Mouse (Mus musculus) layer of hippocampus, adult 9-10 months (tissue): ENCODE measurements at regions not wholly inside any gene's neighbourhood (a gene's known extent, or its start where the extent isn't known, plus 50 kb on each side); places are given as distances from the start of the nearest gene placed in this dataset.

Experiments used
- DNase-seq: peaks from one replicate; pipeline ENCODE4 v3.0.0; 2022; ENCODE audit warnings: low spot score

GRCm38 (mm10) chr8:89273276-89273675 is 229.3 kb upstream of the Sall1 start:
- DNase-seq = no peak

DNA sequence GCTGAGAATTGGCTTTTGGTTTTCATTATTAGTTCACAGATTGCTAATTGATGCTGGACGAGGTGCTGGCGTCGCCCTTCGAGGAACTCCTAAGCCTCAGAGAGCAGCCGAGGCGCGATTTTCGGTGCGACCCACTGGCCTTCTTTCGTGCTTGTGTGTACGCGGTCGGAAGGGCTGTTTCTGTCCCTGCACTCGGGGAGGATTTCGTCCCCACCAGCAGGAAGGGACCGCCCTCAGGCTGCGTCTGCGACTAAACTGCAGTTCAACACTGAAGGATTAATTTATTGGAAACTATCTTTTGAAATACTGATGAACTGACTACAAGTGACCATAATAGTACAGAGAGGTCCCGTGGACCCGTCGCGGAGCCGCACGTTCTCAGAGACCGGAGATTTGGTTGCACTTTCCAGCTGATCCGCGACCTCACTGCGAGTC is 228.4 kb upstream of the Sall1 start:
- DNase-seq = no peak

DNA sequence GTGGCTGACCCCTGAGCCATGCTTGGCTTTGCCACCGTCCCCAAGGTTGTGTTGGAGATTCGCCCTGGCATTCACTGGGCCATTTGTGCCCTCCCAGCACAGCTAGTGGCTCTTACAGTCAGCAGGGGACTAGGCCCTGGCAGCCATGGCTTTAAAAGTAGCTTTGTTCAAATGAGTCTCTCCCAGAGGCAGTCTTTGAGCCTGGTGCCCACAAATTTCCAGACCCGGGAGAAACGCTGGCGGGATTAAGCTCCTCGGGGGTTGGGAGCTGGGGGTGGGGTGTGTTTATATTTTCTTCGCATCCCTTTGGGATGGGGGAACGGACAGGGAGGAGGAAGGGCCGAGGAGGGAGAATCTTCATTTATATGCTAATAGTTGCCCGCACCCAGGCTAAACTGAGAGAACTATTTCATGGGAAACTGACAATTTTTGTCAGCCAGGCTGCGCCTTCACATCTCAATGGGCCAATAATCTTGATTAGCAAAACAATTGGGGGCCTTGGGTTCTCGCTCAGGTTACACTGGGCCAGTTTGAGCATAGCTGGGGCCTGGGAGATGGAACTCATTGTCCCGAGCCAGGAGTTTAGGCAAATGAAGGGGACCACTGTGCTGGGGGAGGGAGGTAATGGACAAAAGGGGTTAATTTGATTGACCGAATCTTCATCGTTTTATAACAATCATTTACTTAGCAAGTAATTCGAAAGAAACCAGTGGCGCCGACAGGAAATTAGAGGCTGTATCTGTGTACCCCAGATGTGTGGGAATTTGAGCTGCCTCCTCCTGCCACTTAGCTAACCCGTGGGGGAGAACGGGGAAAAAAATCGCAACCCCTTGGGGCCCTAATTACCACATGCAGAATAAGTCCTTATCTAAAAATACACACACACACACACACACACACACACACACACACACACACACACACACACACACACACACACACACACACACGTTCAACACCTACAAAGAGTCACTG is 227.7 kb upstream of the Sall1 start:
- DNase-seq = no peak

DNA sequence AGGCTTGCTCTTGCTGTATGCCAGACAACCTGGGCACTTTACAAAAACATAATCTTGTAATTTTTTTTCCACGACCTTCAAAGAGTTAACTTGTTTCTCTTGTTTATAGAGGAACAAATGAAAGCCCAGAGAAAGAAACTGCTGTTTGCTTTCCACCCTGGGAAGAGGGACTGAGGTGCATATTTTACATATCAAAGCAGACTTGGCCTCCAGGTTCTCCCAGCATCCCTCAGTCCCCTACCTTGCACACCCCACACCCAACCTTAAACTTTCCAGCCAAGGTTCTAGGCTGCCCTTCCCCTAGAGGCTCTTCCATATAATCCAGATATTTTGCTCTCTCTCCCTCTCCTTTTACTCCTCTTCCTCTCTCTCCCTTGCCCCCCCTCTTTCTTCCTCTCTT is 226.0 kb upstream of the Sall1 start:
- DNase-seq = no peak

GRCm38 (mm10) chr8:89261163-89261812 is 217.3 kb upstream of the Sall1 start:
- no peak for DNase-seq

DNA sequence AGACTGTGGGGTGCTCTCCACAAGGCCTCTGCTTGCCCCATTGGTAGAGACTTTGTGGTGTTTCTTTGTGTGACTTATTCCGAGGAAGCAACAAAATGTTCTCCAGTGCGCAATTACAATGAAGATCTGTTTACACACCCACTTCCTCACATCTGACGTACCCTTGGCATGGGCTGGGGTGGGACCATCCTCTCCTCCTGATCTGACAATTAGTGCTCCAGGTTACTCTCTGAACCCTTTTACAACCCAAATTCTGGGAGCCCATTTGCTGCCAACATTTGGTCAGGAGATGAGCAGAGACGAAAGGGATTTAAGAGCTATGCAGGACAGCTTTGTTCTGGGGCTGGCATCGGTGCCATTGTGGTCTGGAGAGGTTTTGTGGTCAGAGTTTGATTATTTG is 215.9 kb upstream of the Sall1 start:
- DNase-seq = no peak

DNA sequence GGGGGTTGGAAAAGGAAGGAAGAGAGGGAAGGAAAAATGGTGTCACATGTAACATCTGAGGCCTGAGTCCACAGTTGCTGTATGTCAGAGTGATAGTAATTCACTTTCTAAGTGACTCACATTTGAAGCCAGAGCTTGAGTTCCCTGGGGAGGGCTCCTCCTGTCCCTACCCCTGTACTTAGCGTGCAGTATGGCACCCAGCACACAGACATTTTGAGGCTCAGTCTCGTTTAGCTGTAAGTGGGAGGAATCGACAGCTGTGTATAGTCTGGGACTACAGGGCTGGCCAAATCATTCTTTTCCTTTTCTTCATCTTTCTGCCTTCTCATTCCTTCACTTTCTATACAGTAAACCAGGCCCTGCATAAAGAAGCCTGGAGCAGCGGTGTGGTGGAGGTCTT is 202.4 kb upstream of the Sall1 start:
- no peak for DNase-seq

DNA sequence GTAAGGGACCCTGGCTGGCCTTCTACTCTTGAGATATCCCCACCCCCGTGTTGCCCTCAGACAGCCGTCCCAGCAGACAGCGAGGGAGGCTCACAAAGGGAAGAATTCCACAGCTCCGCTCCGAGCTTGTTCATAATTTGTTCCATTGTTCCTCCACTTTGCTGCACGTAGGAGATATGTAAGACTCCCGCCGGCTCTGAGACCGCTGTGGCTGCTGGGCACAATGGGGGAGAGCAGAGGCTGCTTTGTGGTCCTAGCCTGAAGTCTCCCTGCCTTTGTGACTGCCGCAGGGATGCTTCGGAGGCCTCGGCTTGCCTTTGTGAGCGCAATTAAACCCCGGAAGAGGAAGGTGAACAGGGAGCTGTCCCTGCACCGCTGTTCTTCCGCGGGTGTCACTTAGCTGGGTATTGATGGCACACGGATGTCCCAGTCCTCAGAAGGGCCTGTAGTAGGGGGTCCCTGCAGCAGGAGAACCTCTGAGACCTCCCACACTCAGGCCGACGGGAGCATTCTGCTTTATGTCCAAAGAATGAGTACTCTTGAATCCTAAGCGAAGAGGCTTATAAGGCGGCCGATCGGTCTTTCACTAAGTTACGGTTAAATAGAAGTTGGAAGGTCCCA is 201.3 kb upstream of the Sall1 start:
- DNase-seq = no peak

DNA sequence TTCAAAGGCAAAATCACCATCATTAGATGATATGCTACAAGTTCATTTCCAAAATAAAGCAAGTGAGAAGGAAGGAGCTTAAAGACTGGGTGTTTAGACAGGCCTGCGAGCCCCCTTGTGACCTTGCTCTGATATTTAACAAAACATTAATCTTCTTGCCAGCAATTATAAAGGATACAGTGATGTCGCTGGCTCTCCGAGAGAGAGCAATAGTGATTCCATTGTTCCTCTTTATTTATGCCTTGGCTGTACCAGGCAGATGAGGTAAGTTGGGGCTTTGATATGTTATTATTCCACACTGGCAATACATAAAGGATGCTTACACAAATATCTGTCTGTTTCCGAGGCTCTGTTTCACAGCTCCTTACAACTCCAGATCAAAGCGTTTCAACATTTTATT is 197.7 kb upstream of the Sall1 start:
- peak; percentile 2 for DNase-seq

DNA sequence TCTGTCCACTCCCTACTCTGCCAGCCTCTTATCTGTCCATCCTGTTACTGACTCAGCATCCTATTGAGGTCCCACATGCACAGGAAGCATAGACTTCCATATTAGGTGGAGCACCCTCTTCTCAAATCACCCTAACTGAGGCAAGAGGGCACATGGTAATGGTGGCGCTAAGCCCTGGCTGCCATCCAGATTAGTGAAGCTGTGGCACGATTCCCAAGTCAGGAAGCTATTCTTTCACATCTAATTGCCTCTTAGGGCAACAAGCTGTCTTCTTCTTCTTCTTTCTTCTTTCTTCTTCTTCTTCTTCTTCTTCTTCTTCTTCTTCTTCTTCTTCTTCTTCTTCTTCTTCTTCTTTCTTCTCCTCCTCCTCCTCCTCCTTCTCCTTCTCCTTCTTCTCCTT is 195.7 kb upstream of the Sall1 start:
- no peak for DNase-seq

- no peak for DNase-seq
Measured at GRCm38 (mm10) chr8:89234041-89234440, 190.1 kb upstream of the Sall1 start.

GRCm38 (mm10) chr8:89232318-89232717 is 188.4 kb upstream of the Sall1 start:
- no peak for DNase-seq

DNA sequence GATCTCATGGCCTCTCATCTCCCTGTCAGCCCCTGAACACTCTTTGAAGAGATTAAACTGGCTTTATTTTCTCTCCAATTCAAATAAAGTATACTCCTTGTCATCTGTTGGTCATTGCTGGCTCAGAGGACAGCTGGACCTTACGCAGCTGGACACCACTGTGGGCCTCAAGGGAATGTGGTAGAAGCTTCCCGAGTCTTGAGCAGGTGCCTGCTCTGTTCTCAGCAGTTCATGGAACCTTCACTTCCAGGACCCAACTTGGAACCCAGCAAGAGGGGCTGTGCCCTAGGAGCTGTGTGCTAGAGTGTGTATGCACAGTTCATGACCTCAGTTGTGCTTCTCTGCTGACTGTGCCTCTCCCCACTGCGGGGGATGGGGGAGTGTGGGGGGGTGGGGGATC is 185.2 kb upstream of the Sall1 start:
- no peak for DNase-seq

DNA sequence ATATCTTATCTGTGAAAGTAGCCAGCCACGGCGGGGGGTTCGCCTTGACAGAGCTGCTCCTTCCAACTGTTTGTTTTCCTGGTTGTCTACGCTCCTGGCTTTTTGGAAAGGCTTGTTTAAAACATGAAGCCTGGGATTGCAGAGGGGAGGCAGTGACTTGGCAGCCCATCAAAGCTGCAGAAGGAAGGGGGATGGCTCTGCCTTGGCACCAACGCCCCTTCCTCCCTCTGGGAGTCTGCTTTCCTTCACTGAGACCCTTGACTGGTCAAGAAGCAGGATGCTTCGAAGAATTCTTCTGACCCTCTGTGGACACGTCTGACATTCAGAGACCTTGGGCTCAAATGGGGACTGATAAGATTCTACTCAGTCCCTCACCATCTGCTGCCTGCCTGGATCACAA is 176.9 kb upstream of the Sall1 start:
- no peak for DNase-seq

GRCm38 (mm10) chr8:89220381-89220780 is 176.4 kb upstream of the Sall1 start:
- no peak for DNase-seq

DNA sequence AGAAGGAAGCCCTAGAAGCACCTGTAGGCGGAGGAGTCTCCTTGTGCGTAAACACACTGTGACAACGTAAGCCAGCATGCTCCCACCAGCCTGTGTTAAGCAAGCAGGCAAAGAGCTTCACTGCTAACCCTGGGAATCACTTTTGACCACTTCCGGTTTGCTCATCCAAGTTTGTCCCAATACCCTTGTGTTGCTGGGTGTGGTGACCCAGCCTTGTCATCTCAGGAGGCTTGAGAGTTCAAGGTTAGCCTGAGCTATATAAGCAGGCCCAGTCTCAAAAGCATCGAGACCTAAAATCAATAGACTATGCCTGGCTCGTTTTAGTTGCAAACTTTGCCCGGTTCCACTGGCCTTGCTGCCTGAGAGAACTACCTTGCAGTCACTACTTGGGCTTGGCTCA is 175.2 kb upstream of the Sall1 start:
- DNase-seq = no peak

DNA sequence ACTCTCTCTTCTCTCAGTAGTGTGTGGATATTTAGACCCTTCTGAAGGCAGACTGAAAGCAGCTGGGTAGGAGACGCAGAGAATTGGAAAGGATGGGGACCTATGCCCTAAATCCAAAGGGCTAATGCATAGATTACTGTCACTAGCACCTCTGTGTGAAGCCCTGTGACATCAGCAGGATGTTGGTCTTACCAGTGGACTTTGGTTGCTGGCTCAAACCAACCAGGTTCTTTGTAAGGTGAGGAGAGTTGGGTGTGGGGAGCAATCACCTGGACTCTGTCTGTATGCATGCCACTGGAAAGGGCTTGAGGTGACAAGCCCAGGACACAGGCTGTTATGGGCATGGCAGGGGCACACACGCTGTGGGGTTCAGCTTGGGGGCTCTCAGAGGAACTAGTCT is 173.7 kb upstream of the Sall1 start:
- no peak for DNase-seq

- no peak for DNase-seq
Measured at GRCm38 (mm10) chr8:89211931-89212330, 168.0 kb upstream of the Sall1 start.

DNA sequence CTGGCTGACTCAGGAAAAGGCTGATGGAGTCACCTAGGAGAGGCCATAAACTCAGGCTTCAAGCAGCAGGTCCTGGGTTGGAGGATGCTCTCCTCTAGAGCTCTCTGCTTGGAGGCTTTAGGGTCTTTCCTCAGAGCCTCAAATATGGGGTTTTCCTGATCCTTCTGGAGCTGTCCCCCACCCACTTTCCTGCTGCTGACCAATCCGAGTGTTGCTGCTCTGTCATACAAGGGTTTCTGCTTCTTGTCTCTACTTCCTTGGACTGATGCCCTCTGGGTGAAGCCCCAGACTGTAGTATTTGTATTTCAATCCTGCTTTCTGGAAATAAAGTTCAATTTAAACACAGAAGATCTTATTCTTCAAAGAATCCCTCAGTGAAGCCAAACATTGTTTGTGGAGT is 166.7 kb upstream of the Sall1 start:
- no peak for DNase-seq

- DNase-seq = no peak
Measured at GRCm38 (mm10) chr8:89207891-89208290, 163.9 kb upstream of the Sall1 start.

GRCm38 (mm10) chr8:89202484-89203096 is 158.6 kb upstream of the Sall1 start:
- no peak for DNase-seq

DNA sequence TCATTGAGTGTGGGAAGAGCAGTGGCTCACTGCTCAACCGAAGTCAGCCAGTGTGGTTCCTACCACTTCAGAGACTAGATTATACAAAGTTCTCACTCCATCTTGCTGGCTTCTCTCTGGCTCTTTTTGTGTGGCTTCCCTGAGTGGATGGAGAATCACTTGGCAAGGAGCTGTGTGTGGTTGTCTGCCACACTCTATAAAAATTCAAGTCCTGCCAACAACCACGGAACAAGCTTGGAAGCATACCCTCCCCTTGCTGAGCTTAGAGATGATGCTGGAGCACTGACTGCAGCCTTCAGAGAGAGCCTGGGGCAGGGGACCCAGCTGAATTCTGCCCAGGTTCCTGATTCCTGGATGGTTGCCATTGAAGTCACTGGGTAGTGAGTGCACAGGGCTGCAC is 156.3 kb upstream of the Sall1 start:
- no peak for DNase-seq

- no peak for DNase-seq
Measured at GRCm38 (mm10) chr8:89185314-89185713, 141.4 kb upstream of the Sall1 start.
